Mouse (Mus musculus): ENCODE measurements around the gene C130050O18Rik. TPM values are rescaled to one million over a fixed set of nuclear protein-coding genes. Genes with fewer than 3 reads are reported as not detected.

The C130050O18Rik gene
- polyA plus RNA-seq, 1 experiment from 2014 or later, result 0.26 TPM

GRCm38 (mm10) chr5:139460384-139461067 is 55.4 kb downstream of the C130050O18Rik start, which contains the start of gene 3110082I17Rik:
3110082I17Rik (minus strand) TSS chr5:139460527.
- Histone ChIP-seq H3K27ac (replicated peaks) (peak within 1 kb of the TSS; percentile 80), H3K36me3 (replicated peaks) (peaks cover 19% of the 10 kb centered on the region), H3K9me3 (no peaks in the 10 kb centered on the region), H3K27me3 (replicated peaks; ENCODE audit: low read depth, poor library complexity, severe bottlenecking) (no peaks in the 10 kb centered on the region), H3K4me3 (peak within 1 kb of the TSS; percentile 84), H3K4me1 (peaks cover 20% of the 10 kb centered on the region)
- DNase-seq (ENCODE audit: low spot score), result peak; percentile 97
- 3% methylated on average over 42 of the region's 42 CpGs for WGBS

- Histone ChIP-seq H3K4me1 (peaks cover 8% of the 10 kb centered on the region), H3K9me3 (no peaks in the 10 kb centered on the region), H3K36me3 (replicated peaks) (no peaks in the 10 kb centered on the region), H3K4me3 (no peak overlapping the region), H3K27me3 (replicated peaks; ENCODE audit: low read depth, poor library complexity, severe bottlenecking) (no peaks in the 10 kb centered on the region), H3K27ac (replicated peaks) (no peak overlapping the region)
- 80% methylated on average over 4 of the region's 4 CpGs for WGBS
- DNase-seq (ENCODE audit: low spot score), result no peak
Observed at GRCm38 (mm10) chr5:139464874-139465273, 59.8 kb downstream of the C130050O18Rik start.

MicroRNAs within 50 kb of the gene (microRNA counts, 519-probe panel; counts per million panel counts)
- 188 counts per million, percentile 57 among the panel's probes with 10 or more counts for microRNA mmu-miR-339-3p
- microRNA mmu-miR-339-5p, result 188 counts per million, percentile 57 among the panel's probes with 10 or more counts

Small RNAs within 50 kb of the gene (microRNA-seq; reads per million reads assigned to microRNA genes)
- 656 reads per million, percentile 71 among the genes with 10 or more reads in this experiment for gene Mir339

Other genes with a start within 250 kb of the C130050O18Rik start
- gene Sun1, start 204.6 kb upstream of the C130050O18Rik start, polyA plus RNA-seq (2016; fragmentation: Nextera tagmentation; extraction: Ambion mirVana), result 50.5 and 50.6 TPM in 2 replicates
- 188 and 189 TPM in 2 replicates for gene Get4, start 153.0 kb upstream of the C130050O18Rik start, polyA plus RNA-seq (2016; fragmentation: Nextera tagmentation; extraction: Ambion mirVana)
- gene Adap1, start 79.7 kb upstream of the C130050O18Rik start, polyA plus RNA-seq (2016; fragmentation: Nextera tagmentation; extraction: Ambion mirVana), result 0.51 and 0.54 TPM in 2 replicates
- gene Cox19, start 53.9 kb upstream of the C130050O18Rik start, polyA plus RNA-seq (2016; fragmentation: Nextera tagmentation; extraction: Ambion mirVana), result 116 and 122 TPM in 2 replicates
- not detected in 2 replicates for gene Cyp2w1, start 52.7 kb upstream of the C130050O18Rik start, polyA plus RNA-seq (2016; fragmentation: Nextera tagmentation; extraction: Ambion mirVana)
- gene Gpr146, start 27.6 kb upstream of the C130050O18Rik start, polyA plus RNA-seq (2016; fragmentation: Nextera tagmentation; extraction: Ambion mirVana), result 1.7 and 2.5 TPM in 2 replicates
- 0.33 and 0.46 TPM in 2 replicates for gene Gper1, start 17.9 kb downstream of the C130050O18Rik start, polyA plus RNA-seq (2016; fragmentation: Nextera tagmentation; extraction: Ambion mirVana)
- gene 3110082I17Rik, start 55.2 kb downstream of the C130050O18Rik start, polyA plus RNA-seq (2016; fragmentation: Nextera tagmentation; extraction: Ambion mirVana), result 58.2 and 58.5 TPM in 2 replicates
- gene Zfand2a, start 79.3 kb downstream of the C130050O18Rik start, polyA plus RNA-seq (2016; fragmentation: Nextera tagmentation; extraction: Ambion mirVana), result 10.2 and 12.5 TPM in 2 replicates
- 3.3 and 4.7 TPM in 2 replicates for gene Uncx, start 138.2 kb downstream of the C130050O18Rik start, polyA plus RNA-seq (2016; fragmentation: Nextera tagmentation; extraction: Ambion mirVana)